Mouse (Mus musculus) gastrocnemius, adult 8-10 months (tissue): Measurements from ENCODE around the gene Mrpl18. TPM values are rescaled to one million over a fixed set of nuclear protein-coding genes. Genes with fewer than 3 reads are reported as not detected.

ENCODE experiments used
- DNase-seq, 2 experiments: peaks; one replicate each; pipeline ENCODE4 v3.0.0; 2022; ENCODE audit warnings: low spot score in 2 of 2
- microRNA-seq: library from miRNA; unstranded; fragments of <30 nt; microRNA quantifications from one replicate; pipeline ENCODE4 v1.2.0, GENCODE M21; 2022
- total RNA-seq, 4 experiments: library from RNA; stranded (reverse); gene quantifications; 2 replicates each; pipeline ENCODE4 v1.2.4; 2022

Mrpl18 gene
- total RNA-seq, 4 experiments from 2014 or later = 109 to 116 (median 111) TPM

DNA sequence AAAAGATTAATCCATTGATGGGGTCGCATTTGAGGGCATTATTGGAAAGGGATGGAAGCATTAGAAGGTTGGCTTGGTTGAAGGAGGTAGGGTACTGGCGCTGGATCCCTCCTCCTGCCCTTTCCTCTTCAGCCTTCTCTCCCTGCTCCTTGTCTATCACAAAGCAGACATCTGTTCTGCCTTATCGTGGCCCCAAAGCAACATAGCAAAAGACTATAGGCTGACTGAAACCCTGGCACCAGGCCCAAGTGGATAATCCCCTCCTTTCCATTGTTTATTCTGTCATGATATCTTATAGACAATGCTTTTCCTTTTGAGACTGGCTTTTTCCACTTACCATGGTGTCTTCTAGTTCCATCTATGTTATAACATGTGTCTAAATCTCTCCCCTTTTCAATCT is 50.7 kb downstream of the Mrpl18 start:
- no peak for DNase-seq

DNA sequence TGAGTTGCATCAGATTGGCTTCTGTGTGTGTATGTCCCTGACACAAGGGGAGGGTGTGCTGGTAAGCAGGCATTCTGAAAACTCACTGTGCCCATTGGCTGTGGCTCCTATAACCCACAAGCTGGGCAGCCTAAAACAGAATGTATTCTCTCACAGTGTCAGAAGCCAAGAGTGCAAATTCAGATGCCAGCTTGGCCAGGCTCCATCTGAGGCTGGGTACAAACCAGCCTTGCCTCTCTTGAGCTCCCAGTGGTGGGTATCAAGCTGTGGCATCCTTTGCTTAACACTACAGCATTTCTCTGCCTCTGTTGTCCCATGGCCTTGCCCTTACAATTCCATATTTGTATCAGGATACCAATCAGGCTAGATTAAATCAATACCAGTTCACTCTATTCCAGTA is 52.0 kb downstream of the Mrpl18 start:
- DNase-seq = no peak

Small RNA genes lying within 50 kb of the gene (microRNA-seq; reads per million reads assigned to microRNA genes)
- gene Gm24085 = not detected

Other genes starting within 250 kb of the Mrpl18 start
- under 1 TPM in 1 of 4 experiments, not detected in 3; 0.16 TPM for gene Slc22a1, start 240.5 kb downstream of the Mrpl18 start, total RNA-seq
- 10 to 100 TPM; 41.4 to 54.3 (median 46.9) TPM for gene Igf2r, start 146.7 kb downstream of the Mrpl18 start, total RNA-seq
- gene Mas1, start 48.2 kb downstream of the Mrpl18 start, total RNA-seq = under 1 TPM; 0.22 to 0.35 (median 0.28) TPM
- 1 to 10 TPM; 3.9 to 5.2 (median 4.9) TPM for gene Mrgprh, start 40.3 kb downstream of the Mrpl18 start, total RNA-seq
- gene Pnldc1, start 6.1 kb downstream of the Mrpl18 start, total RNA-seq = under 1 TPM in 1 of 4 experiments, not detected in 3; 0.92 TPM
- gene Tcp1, start 644 bp downstream of the Mrpl18 start, total RNA-seq = 100 to 1,000 TPM; 172 to 195 (median 176) TPM
- not detected for gene Acat3, start 24.3 kb upstream of the Mrpl18 start, total RNA-seq
- 1 to 10 TPM; 3.9 to 4.8 (median 4.3) TPM for gene Acat2, start 44.4 kb upstream of the Mrpl18 start, total RNA-seq
- 10 to 100 TPM; 22.5 to 28.0 (median 26.2) TPM for gene Wtap, start 77.8 kb upstream of the Mrpl18 start, total RNA-seq
- gene Sod2, start 90.5 kb upstream of the Mrpl18 start, total RNA-seq = 100 to 1,000 TPM; 386 to 415 (median 402) TPM
- not detected for gene Gpr31b, start 136.0 kb upstream of the Mrpl18 start, total RNA-seq
- gene Tcp10b, start 144.8 kb upstream of the Mrpl18 start, total RNA-seq = under 1 TPM in 3 of 4 experiments, not detected in 1; 0.16 to 0.43 (median 0.27) TPM
- gene Unc93a, start 215.5 kb upstream of the Mrpl18 start, total RNA-seq = not detected